Mouse (Mus musculus) heart, adult 2 months (tissue): Measurements from ENCODE around the gene Ret. TPM values are rescaled to one million over a fixed set of nuclear protein-coding genes. Genes with fewer than 3 reads are reported as not detected.

ENCODE experiments used
- DNase-seq, 2 experiments: peaks; one replicate each; pipeline ENCODE4 v3.0.0; 2021
- H3K27ac ChIP-seq: fragments of 200-600 bp; 2 replicates; pipeline ENCODE4 v1.8.1; 2022
- H3K27me3 ChIP-seq: fragments of 200-500 bp; 2 replicates; pipeline ENCODE4 v1.6.1; 2012; ENCODE audit warnings: mild to moderate bottlenecking, low read length, inconsistent platforms, mixed read lengths; ENCODE audit not compliant: control insufficient read depth, insufficient read depth
- H3K36me3 ChIP-seq: fragments of 200-500 bp; 2 replicates; pipeline ENCODE4 v1.6.1; 2012; ENCODE audit warnings: low read length, inconsistent platforms; ENCODE audit not compliant: control insufficient read depth, insufficient read depth
- H3K4me1 ChIP-seq: fragments of 200-500 bp; 2 replicates; pipeline ENCODE4 v1.6.1; 2011; ENCODE audit warnings: low read length; ENCODE audit not compliant: control insufficient read depth, insufficient read depth
- H3K4me3 ChIP-seq: fragments of 200-600 bp; 2 replicates; pipeline ENCODE4 v1.8.1; 2022
- H3K79me2 ChIP-seq: fragments of 200-500 bp; replicated peaks from 2 replicates; pipeline ENCODE4 v1.6.1; 2012; ENCODE audit warnings: mild to moderate bottlenecking, inconsistent platforms, low read length, moderate library complexity, mixed read lengths; ENCODE audit not compliant: control insufficient read depth, insufficient read depth
- H3K9ac ChIP-seq: fragments of 200-500 bp; 2 replicates; pipeline ENCODE4 v1.6.1; 2012; ENCODE audit warnings: low read depth, mild to moderate bottlenecking, control low read depth, inconsistent platforms, low read length, mixed read lengths
- CTCF ChIP-seq: fragments of 200-600 bp; IDR thresholded peaks from 2 replicates; pipeline ENCODE4 v1.8.1; 2022; ENCODE audit warnings: antibody characterized with exemption, mild to moderate bottlenecking, moderate library complexity
- EP300 ChIP-seq: fragments of 200-500 bp; IDR thresholded peaks from 2 replicates; pipeline ENCODE4 v1.6.1; 2011; ENCODE audit warnings: low read depth, low read length, control low read depth; ENCODE audit not compliant: insufficient read depth
- POLR2A ChIP-seq: fragments of 200-500 bp; IDR thresholded peaks from 2 replicates; pipeline ENCODE4 v1.6.1; 2011; ENCODE audit warnings: mild to moderate bottlenecking, low read depth, low read length, control low read depth; ENCODE audit not compliant: insufficient read depth
- WGBS: fragments of 180-500 bp; shearing (Covaris S2); methylation state at CpG from one replicate; pipeline ENCODE4 v1.1.7; 2018; 5-methylcytosine and 5-hydroxymethylcytosine counted together
- intact Hi-C: fragments of 180-260 bp; cut with DNase I; formaldehyde crosslinking; loops from one replicate; pipeline ENCODE4 v1.15.1; 2025
- polyA plus RNA-seq: library from polyadenylated mRNA; depleted of rRNA; stranded (reverse); fragments of >200 nt; gene quantifications from 2 replicates; pipeline ENCODE4 v1.2.3, GENCODE M21; 2012
- total RNA-seq, 2 experiments: library from RNA; stranded (reverse); gene quantifications; 2 replicates each; pipeline ENCODE4 v1.2.3; 2021

The Ret gene
- total and polyA plus RNA-seq, 3 experiments, result 2.7 to 5.8 (median 2.8) TPM

- intact Hi-C loops, result no loop called here
- TF ChIP-seq CTCF, result no peak
- no peak for TF ChIP-seq POLR2A
- no peak for TF ChIP-seq EP300
- 85% methylated on average over 10 of the region's 10 CpGs for WGBS
- H3K4me1 ChIP-seq, result no peaks in the 10 kb centered on the region
- no peaks in the 10 kb centered on the region for H3K36me3 ChIP-seq
- no peak overlapping the region for H3K4me3 ChIP-seq
- H3K27ac ChIP-seq, result no peak overlapping the region
- H3K79me2 ChIP-seq, result no peaks in the 10 kb centered on the region
- DNase-seq, result no peak
- no peak overlapping the region for H3K9ac ChIP-seq
- H3K27me3 ChIP-seq, result no peaks in the 10 kb centered on the region
These were observed 13.4 kb downstream of the Ret start for GRCm38 (mm10) chr6:118184126-118184525.

- no peaks in the 10 kb centered on the region for H3K4me1 ChIP-seq
- H3K4me3 ChIP-seq, result no peak overlapping the region
- WGBS, result 73% methylated on average over 12 of the region's 12 CpGs
- no peaks in the 10 kb centered on the region for H3K36me3 ChIP-seq
- H3K9ac ChIP-seq, result no peak overlapping the region
- H3K27ac ChIP-seq, result no peak overlapping the region
- H3K79me2 ChIP-seq, result no peaks in the 10 kb centered on the region
- intact Hi-C loops, result loop anchor here (1.0 kb wide), 1 partner anchor 239 kb away; the partner anchor contains the start of gene Bms1
- H3K27me3 ChIP-seq, result no peaks in the 10 kb centered on the region
- TF ChIP-seq POLR2A (no peak), EP300 (no peak), CTCF (no peak)
- no peak for DNase-seq
These were observed 17.5 kb downstream of the Ret start for GRCm38 (mm10) chr6:118180085-118180423.

GRCm38 (mm10) chr6:118179316-118180084, 18.0 kb downstream of the Ret start:
- H3K79me2 ChIP-seq, result no peaks in the 10 kb centered on the region
- H3K4me1 ChIP-seq, result no peaks in the 10 kb centered on the region
- H3K9ac ChIP-seq, result no peak overlapping the region
- DNase-seq, result peak; percentile 74 to 76
- no peak overlapping the region for H3K27ac ChIP-seq
- H3K27me3 ChIP-seq, result no peaks in the 10 kb centered on the region
- H3K4me3 ChIP-seq, result no peak overlapping the region
- WGBS, result 59% methylated on average over 13 of the region's 13 CpGs
- intact Hi-C loops, result loop anchor here (1.0 to 2.0 kb wide), 2 partner anchors 199 to 240 kb away; partner anchors contain the start of gene Bms1
- H3K36me3 ChIP-seq, result no peaks in the 10 kb centered on the region
- TF ChIP-seq CTCF (no peak; the same call in 1 of the 2 replicates), EP300 (peak; percentile 89)

- intact Hi-C loops, result no loop called here
- no peak overlapping the region for H3K27ac ChIP-seq
- H3K4me3 ChIP-seq, result no peak overlapping the region
- WGBS, result 57% methylated on average over 5 of the region's 5 CpGs
- no peak overlapping the region for H3K9ac ChIP-seq
- no peaks in the 10 kb centered on the region for H3K79me2 ChIP-seq
- H3K27me3 ChIP-seq, result no peaks in the 10 kb centered on the region
- no peak for TF ChIP-seq EP300
- TF ChIP-seq CTCF, result no peak
- no peak for TF ChIP-seq POLR2A
- no peaks in the 10 kb centered on the region for H3K4me1 ChIP-seq
- peak in 1 of 2 experiments; percentile 8 for DNase-seq
- no peaks in the 10 kb centered on the region for H3K36me3 ChIP-seq
These were observed 23.6 kb downstream of the Ret start for GRCm38 (mm10) chr6:118173975-118174328.

GRCm38 (mm10) chr6:118173251-118173974, 24.1 kb downstream of the Ret start:
- Histone ChIP-seq H3K9ac (no peak overlapping the region), H3K27ac (no peak overlapping the region), H3K27me3 (no peaks in the 10 kb centered on the region), H3K4me3 (no peak overlapping the region), H3K4me1 (no peaks in the 10 kb centered on the region), H3K36me3 (no peaks in the 10 kb centered on the region), H3K79me2 (no peaks in the 10 kb centered on the region)
- intact Hi-C loops, result no loop called here
- no peak for TF ChIP-seq CTCF
- TF ChIP-seq POLR2A, result no peak
- TF ChIP-seq EP300, result no peak
- 86% methylated on average over 18 of the region's 18 CpGs for WGBS
- peak in 1 of 2 experiments; percentile 13 for DNase-seq

GRCm38 (mm10) chr6:118171386-118171785, 26.1 kb downstream of the Ret start:
- no peak overlapping the region for H3K4me3 ChIP-seq
- no peak for TF ChIP-seq CTCF
- no peak for TF ChIP-seq EP300
- TF ChIP-seq POLR2A, result no peak
- H3K9ac ChIP-seq, result no peak overlapping the region
- H3K79me2 ChIP-seq, result no peaks in the 10 kb centered on the region
- H3K4me1 ChIP-seq, result no peaks in the 10 kb centered on the region
- DNase-seq, result no peak
- intact Hi-C loops, result no loop called here
- H3K36me3 ChIP-seq, result no peaks in the 10 kb centered on the region
- no peaks in the 10 kb centered on the region for H3K27me3 ChIP-seq
- no peak overlapping the region for H3K27ac ChIP-seq
- WGBS, result 88% methylated on average over 7 of the region's 7 CpGs
